Mouse (Mus musculus) spleen, postnatal 10 days (tissue): Measurements from ENCODE around the gene Rnf208.
A peak's percentile ranks its signal among the peaks of the same experiment; 100 is the strongest.

ENCODE experiments used
- DNase-seq, 2 experiments: peaks; one replicate each; pipeline ENCODE4 v3.0.0; 2021 to 2022; ENCODE audit warnings: low spot score in 2 of 2

Gene Rnf208

DNA sequence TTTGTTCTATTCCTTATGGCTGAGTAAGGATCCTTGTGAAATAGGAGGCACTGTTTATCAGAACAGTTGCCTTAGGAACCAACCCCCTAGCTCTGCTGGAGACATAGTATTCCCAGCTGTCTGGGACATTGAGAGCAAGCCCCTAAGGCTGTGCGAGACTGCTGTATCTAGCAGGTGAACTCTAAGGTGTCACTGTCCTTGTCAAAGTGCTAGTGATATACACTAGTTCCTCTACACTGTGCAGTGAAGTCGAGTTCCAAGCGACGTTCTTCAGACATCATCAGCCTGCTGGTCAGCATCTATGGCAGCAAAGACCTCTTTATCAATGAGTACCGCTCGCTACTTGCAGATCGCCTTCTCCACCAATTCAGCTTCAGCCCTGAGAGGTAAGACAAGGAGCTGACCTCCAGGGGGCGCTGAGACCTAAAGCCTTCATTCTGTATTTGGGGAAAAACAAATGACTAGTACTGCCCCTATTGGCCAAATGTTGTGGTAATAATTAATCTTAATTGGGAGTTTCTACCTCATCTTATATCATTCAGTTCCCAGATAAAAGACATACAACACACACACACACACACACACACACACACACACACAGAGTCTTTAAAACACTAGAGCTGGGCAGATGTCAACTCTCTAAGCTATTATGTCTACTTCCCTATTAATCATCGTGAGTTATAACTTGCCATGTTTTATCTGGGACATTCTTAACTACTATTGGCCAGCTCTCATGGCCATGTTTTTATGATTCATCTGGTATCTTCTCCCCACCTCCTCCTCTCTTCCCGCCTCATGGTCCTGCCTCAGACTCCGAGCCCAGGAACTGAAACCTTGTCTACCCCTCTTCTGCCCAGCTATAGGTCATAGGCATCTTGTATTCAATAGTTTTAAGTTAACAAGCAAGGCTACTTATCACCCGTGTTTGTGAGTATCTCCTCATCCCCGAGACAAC, 37.1 kb downstream of the Rnf208 start:
- peak; percentile 68 to 91 for DNase-seq

- no peak for DNase-seq
Observed at GRCm38 (mm10) chr2:25285551-25285950, 43.5 kb downstream of the Rnf208 start.

DNA sequence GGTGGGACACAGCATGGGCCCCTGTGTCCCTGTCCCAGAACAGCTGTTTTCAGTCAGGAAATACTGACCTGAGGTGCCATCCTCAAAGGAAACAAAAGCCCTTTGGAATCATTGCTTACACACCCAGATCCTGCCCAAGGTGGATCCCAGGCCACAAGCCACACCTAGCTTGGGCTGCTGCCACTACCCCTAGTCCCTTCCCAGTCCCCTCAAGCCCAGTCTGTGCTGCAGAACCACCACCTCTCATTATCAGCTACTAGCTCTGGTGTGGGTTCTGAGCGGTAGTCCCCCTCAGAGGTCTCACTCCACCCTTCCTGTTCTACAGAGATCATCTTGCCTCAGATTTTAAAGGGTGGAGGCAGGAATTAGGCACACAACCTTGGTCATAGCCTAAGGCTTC, 44.3 kb downstream of the Rnf208 start:
- DNase-seq, result peak in 1 of 2 experiments; percentile 14

- peak; percentile 5 to 19 for DNase-seq
Observed at GRCm38 (mm10) chr2:25286837-25287636, 45.0 kb downstream of the Rnf208 start.

DNA sequence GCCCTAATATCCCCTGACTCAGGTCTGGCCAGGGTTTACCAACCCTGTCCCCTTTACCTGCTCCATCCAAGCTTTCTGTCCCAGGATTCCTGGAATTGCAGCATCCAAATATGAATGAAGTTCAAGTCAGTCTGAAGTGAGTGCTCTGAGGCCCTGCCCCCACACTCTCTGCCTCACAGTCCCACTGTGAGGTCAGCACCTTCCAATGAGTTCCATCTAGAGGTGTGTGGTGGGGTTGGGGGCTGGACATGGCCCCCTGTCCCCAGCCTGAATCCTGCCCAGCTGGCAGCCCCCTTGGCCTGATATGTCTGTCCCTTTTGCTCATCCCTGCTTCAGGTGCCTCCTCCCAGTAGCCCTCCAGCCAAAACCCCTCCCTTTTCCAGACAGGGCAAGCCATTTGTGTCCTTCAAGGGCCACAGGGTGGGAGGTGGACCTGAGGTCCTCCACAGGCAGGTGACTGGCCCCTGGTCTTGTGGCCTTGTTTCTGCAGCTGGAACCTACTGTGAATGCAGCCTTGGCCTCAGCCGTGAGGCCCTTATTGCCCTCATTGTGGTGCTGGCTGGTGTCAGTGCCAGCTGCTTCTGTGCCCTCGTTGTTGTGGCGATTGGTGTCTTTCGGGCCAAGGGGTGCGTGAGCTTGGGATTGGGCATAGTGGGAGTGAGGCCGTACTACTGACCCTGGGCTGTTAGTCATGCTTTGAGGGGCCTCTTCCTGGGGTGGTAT, 46.0 kb downstream of the Rnf208 start, which contains the start of gene Tmem210:
TSS of gene Tmem210 (plus strand) at position 219 of the 723 bp plus-strand sequence.
- peak in 1 of 2 experiments; percentile 11 for DNase-seq

GRCm38 (mm10) chr2:25288734-25289345, 46.8 kb downstream of the Rnf208 start:
- peak in 1 of 2 experiments; percentile 9 for DNase-seq

GRCm38 (mm10) chr2:25289651-25290050, 47.6 kb downstream of the Rnf208 start, which contains the start of gene Lrrc26:
Gene Lrrc26 (plus strand): TSS chr2:25289915.
- DNase-seq, result no peak

DNA sequence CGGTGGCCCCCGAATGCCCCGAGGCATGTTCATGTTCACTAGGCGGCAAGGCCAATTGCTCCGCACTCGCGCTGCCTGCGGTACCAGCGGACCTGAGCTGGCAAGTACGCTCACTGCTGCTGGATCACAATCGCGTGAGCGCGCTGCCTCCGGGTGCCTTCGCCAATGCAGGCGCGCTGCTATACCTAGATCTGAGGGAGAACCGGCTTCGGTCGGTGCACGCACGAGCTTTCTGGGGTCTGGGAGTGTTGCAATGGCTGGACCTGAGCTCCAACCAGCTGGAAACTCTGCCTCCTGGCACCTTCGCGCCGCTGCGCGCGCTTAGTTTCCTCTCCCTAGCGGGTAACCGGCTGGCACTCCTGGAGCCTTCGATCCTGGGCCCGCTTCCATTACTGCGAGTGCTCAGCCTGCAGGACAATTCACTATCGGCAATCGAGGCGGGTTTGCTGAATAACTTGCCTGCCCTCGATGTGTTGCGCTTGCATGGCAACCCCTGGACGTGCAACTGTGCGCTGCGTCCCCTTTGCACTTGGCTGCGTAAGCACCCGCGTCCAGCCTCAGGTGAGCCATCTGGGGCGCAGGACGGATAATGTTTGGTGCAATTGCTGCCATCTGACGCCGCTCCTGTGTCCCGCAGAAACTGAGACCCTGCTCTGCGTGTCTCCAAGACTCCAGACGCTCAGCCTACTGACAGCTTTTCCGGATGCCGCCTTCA, 48.2 kb downstream of the Rnf208 start:
- peak; percentile 13 to 14 for DNase-seq

- DNase-seq, result no peak
Observed at GRCm38 (mm10) chr2:25290816-25291130, 48.7 kb downstream of the Rnf208 start.

GRCm38 (mm10) chr2:25291184-25292053, 49.4 kb downstream of the Rnf208 start:
- DNase-seq, result peak in 1 of 2 experiments; percentile 17

GRCm38 (mm10) chr2:25292054-25292544, 50.0 kb downstream of the Rnf208 start:
- peak in 1 of 2 experiments; percentile 24 for DNase-seq

- peak; percentile 70 to 88 for DNase-seq
Observed at GRCm38 (mm10) chr2:25292856-25293255, 50.8 kb downstream of the Rnf208 start.

- DNase-seq, result no peak
Observed at GRCm38 (mm10) chr2:25293706-25294105, 51.7 kb downstream of the Rnf208 start.
